Mouse (Mus musculus) urinary bladder, postnatal 4 days (tissue): ENCODE results near the gene Ms4a6d.
"Not testable (repeated sequence)": the region's sequence is repeated elsewhere in the genome, so short reads cannot be mapped to it uniquely, and the experiment has no call there.

Experiments used
- DNase-seq, 2 experiments: peaks; one replicate each; pipeline ENCODE4 v3.0.0; 2021 to 2022; ENCODE audit warnings: low spot score in 2 of 2

Ms4a6d gene

GRCm38 (mm10) chr19:11559560-11559959, 45.1 kb downstream of the Ms4a6d start:
- not testable (repeated sequence) for DNase-seq

- no peak for DNase-seq
These were observed 49.9 kb downstream of the Ms4a6d start for GRCm38 (mm10) chr19:11554726-11555125.

- no peak for DNase-seq
These were observed 56.7 kb downstream of the Ms4a6d start for GRCm38 (mm10) chr19:11547911-11548310.

GRCm38 (mm10) chr19:11544383-11544782, 60.3 kb downstream of the Ms4a6d start:
- not testable (repeated sequence) for DNase-seq

GRCm38 (mm10) chr19:11540166-11540821, 64.4 kb downstream of the Ms4a6d start:
- DNase-seq: not testable (repeated sequence)

- no peak for DNase-seq
These were observed 67.3 kb downstream of the Ms4a6d start for GRCm38 (mm10) chr19:11537336-11537735.
